Comparison of ENCODE assay signal across 8 mouse cellular contexts in the genomic region with DNA sequence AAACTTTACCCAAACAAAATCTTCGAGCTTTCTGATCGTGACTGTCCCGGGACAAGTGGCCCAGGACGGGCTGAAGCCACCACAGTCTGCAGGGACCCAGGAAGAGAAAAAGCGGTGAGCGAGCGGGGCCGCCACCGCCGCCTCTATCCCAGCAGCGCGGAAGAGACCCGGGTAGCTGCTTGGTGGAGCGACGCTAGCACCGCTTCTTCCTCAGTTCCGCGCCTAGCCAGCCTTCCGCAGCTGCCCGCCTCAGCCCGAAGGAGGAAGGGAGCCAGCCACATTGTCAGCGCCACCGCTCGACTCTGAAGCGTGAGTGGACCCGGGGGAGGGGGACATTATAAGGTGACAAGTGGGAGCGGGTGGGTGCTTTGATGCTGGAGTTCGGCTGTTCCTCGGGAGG. TPM values are rescaled to one million over a fixed set of nuclear protein-coding genes. Genes with fewer than 3 reads are reported as not detected.
DNase-seq lines count a peak whose midpoint lies in the region; ATAC-seq lines count a peak whose summit lies in the region.

No protein-coding gene starts in this region.

- peak overlapping the region; percentile 96 for H3K27ac ChIP-seq in embryonic facial prominence, embryonic 14.5 days (replicated peaks; ENCODE audit: low read depth, low read length)
- 0 out of 2 replicates have a peak overlapping the region, but pooled peaks have one; percentile 97 for H3K27ac ChIP-seq in heart, embryonic 11.5 days (ENCODE audit: low read depth, low read length)
- peak overlapping the region; percentile 96 for H3K27ac ChIP-seq in kidney, embryonic 15.5 days
- H3K27ac ChIP-seq in liver, embryonic 13.5 days, result peak overlapping the region; percentile 98
- peak overlapping the region; percentile 98 for H3K27ac ChIP-seq in stomach, embryonic 16.5 days (ENCODE audit: low read length)

- H3K4me3 ChIP-seq in embryonic facial prominence, embryonic 14.5 days (ENCODE audit: low read depth, low read length), result peak overlapping the region; percentile 94
- peak overlapping the region; percentile 99 for H3K4me3 ChIP-seq in heart, embryonic 11.5 days (ENCODE audit: low read depth, low read length)
- peak overlapping the region; percentile 70 for H3K4me3 ChIP-seq in kidney, embryonic 15.5 days (replicated peaks)
- peak overlapping the region; percentile 100 for H3K4me3 ChIP-seq in liver, embryonic 13.5 days (replicated peaks)
- peak overlapping the region; percentile 97 for H3K4me3 ChIP-seq in stomach, embryonic 16.5 days (replicated peaks; ENCODE audit: low read length)

- ATAC-seq in embryonic facial prominence, embryonic 14.5 days (ENCODE audit: low read depth), result no peak
- ATAC-seq in heart, embryonic 11.5 days (replicated peaks; ENCODE audit: insufficient number of reproducible peaks, low FRiP score, low TSS enrichment), result no peak
- ATAC-seq in kidney, embryonic 15.5 days (replicated peaks; ENCODE audit: low FRiP score), result 0 out of 2 replicates have a peak, but pooled peaks have one; percentile 5
- ATAC-seq in liver, embryonic 13.5 days (ENCODE audit: low read depth), result no peak
- no peak for ATAC-seq in stomach, embryonic 16.5 days (ENCODE audit: insufficient read depth, low FRiP score)

- WGBS in embryonic facial prominence, embryonic 14.5 days, result 2% methylated on average over 21 of the region's 29 CpGs
- under 1% methylated on average over 29 of the region's 29 CpGs for WGBS in heart, embryonic 11.5 days (ENCODE audit: insufficient replicate concordance)
- WGBS in kidney, embryonic 15.5 days, result under 1% methylated on average over 29 of the region's 29 CpGs
- under 1% methylated on average over 29 of the region's 29 CpGs for WGBS in liver, embryonic 13.5 days (ENCODE audit: insufficient replicate concordance)
- WGBS in stomach, embryonic 16.5 days, result under 1% methylated on average over 29 of the region's 29 CpGs

- H3K4me2 ChIP-seq in embryonic facial prominence, embryonic 14.5 days (ENCODE audit: low read depth, low read length), result peak overlapping the region; percentile 96
- H3K4me2 ChIP-seq in heart, embryonic 11.5 days, result peak overlapping the region; percentile 99
- H3K4me2 ChIP-seq in kidney, embryonic 15.5 days, result peak overlapping the region; percentile 98
- peak overlapping the region; percentile 99 for H3K4me2 ChIP-seq in liver, embryonic 13.5 days
- H3K4me2 ChIP-seq in stomach, embryonic 16.5 days (ENCODE audit: low read depth, low read length), result peak overlapping the region; percentile 86

- no peaks in the 10 kb centered on the region for H3K27me3 ChIP-seq in embryonic facial prominence, embryonic 14.5 days (replicated peaks; ENCODE audit: control insufficient read depth, insufficient read depth, low read length)
- no peaks in the 10 kb centered on the region for H3K27me3 ChIP-seq in heart, embryonic 11.5 days (ENCODE audit: control insufficient read depth, insufficient read depth, low read length)
- H3K27me3 ChIP-seq in kidney, embryonic 15.5 days, result no peaks in the 10 kb centered on the region
- H3K27me3 ChIP-seq in liver, embryonic 13.5 days, result no peaks in the 10 kb centered on the region
- H3K27me3 ChIP-seq in stomach, embryonic 16.5 days (ENCODE audit: control insufficient read depth, insufficient read depth, low read length), result no peaks in the 10 kb centered on the region

- no peaks in the 10 kb centered on the region for H3K36me3 ChIP-seq in embryonic facial prominence, embryonic 14.5 days (ENCODE audit: control insufficient read depth, insufficient read depth, low read length)
- no peaks in the 10 kb centered on the region for H3K36me3 ChIP-seq in heart, embryonic 11.5 days (ENCODE audit: control insufficient read depth, insufficient read depth, low read length)
- H3K36me3 ChIP-seq in kidney, embryonic 15.5 days, result no peaks in the 10 kb centered on the region; the same call in 1 of the 2 replicates
- H3K36me3 ChIP-seq in liver, embryonic 13.5 days, result peaks cover 9% of the 10 kb centered on the region; the same call in 1 of the 2 replicates
- no peaks in the 10 kb centered on the region for H3K36me3 ChIP-seq in stomach, embryonic 16.5 days (ENCODE audit: control insufficient read depth, insufficient read depth, low read length)

- peak; percentile 48 for DNase-seq in 416B (ENCODE audit: low read depth)
- DNase-seq in adrenal gland, adult 8-10 months, result peak; percentile 25
- peak; percentile 41 for DNase-seq in embryonic facial prominence, embryonic 14.5 days (ENCODE audit: low spot score)
- peak; percentile 38 for DNase-seq in liver, embryonic 13.5 days
- DNase-seq in naive thymus-derived CD4-positive, alpha-beta T cell, adult 2 months (ENCODE audit: low read depth), result peak; percentile 73

- no peaks in the 10 kb centered on the region for H3K9me3 ChIP-seq in embryonic facial prominence, embryonic 14.5 days (ENCODE audit: control insufficient read depth, low read length)
- H3K9me3 ChIP-seq in heart, embryonic 11.5 days (replicated peaks; ENCODE audit: control insufficient read depth, low read length), result no peaks in the 10 kb centered on the region
- H3K9me3 ChIP-seq in kidney, embryonic 15.5 days (replicated peaks), result no peaks in the 10 kb centered on the region
- H3K9me3 ChIP-seq in liver, embryonic 13.5 days (replicated peaks), result no peaks in the 10 kb centered on the region
- H3K9me3 ChIP-seq in stomach, embryonic 16.5 days (replicated peaks; ENCODE audit: control insufficient read depth, low read length), result no peaks in the 10 kb centered on the region

- peak overlapping the region; percentile 90 for H3K9ac ChIP-seq in embryonic facial prominence, embryonic 14.5 days (ENCODE audit: low read depth, low read length)
- H3K9ac ChIP-seq in heart, embryonic 11.5 days (ENCODE audit: low read depth, low read length), result peak overlapping the region; percentile 89
- peak overlapping the region; percentile 74 for H3K9ac ChIP-seq in kidney, embryonic 15.5 days
- H3K9ac ChIP-seq in liver, embryonic 13.5 days, result peak overlapping the region; percentile 96
- peak overlapping the region; percentile 91 for H3K9ac ChIP-seq in stomach, embryonic 16.5 days (ENCODE audit: low read length)

- peaks cover 13% of the 10 kb centered on the region for H3K4me1 ChIP-seq in embryonic facial prominence, embryonic 14.5 days (ENCODE audit: control insufficient read depth, insufficient read depth, low read length)
- H3K4me1 ChIP-seq in heart, embryonic 11.5 days (ENCODE audit: control insufficient read depth, insufficient read depth, low read length), result peaks cover 15% of the 10 kb centered on the region; the same call in 1 of the 2 replicates
- peaks cover 25% of the 10 kb centered on the region for H3K4me1 ChIP-seq in kidney, embryonic 15.5 days
- H3K4me1 ChIP-seq in liver, embryonic 13.5 days (replicated peaks), result peaks cover 37% of the 10 kb centered on the region
- peaks cover 17% of the 10 kb centered on the region for H3K4me1 ChIP-seq in stomach, embryonic 16.5 days (ENCODE audit: control insufficient read depth, insufficient read depth, low read length)

RNA-seq across cellular contexts. Expression of gene Fbxw7, which starts 0.4 kb away (rescaled TPM):
- total RNA-seq in adrenal gland, adult 8-10 months (2022), result 10 to 100 TPM; 17.7 to 20.8 (median 20.0) TPM
- 13.7 and 14.2 TPM in 2 replicates for polyA plus RNA-seq in embryonic facial prominence, embryonic 14.5 days (2014; fragmentation: Nextera tagmentation; extraction: Ambion mirVana)
- 7.5 and 8.4 TPM in 2 replicates for polyA plus RNA-seq in heart, embryonic 11.5 days (2014; fragmentation: Nextera tagmentation; extraction: Ambion mirVana)
- 9.0 and 9.3 TPM in 2 replicates for polyA plus RNA-seq in kidney, embryonic 15.5 days (2015; fragmentation: Nextera tagmentation; extraction: Ambion mirVana)
- polyA plus RNA-seq in liver, embryonic 13.5 days (2015; fragmentation: Nextera tagmentation; extraction: Ambion mirVana), result 3.8 and 4.1 TPM in 2 replicates
- polyA plus RNA-seq in stomach, embryonic 16.5 days (2015; fragmentation: Nextera tagmentation; extraction: Ambion mirVana), result 12.4 and 12.9 TPM in 2 replicates
